Mouse (Mus musculus) spleen, postnatal 10 days (tissue): ENCODE results near the gene Lsamp.
"Not testable (repeated sequence)": the region's sequence is repeated elsewhere in the genome, so short reads cannot be mapped to it uniquely, and the experiment has no call there.

Experiments
- DNase-seq, 2 experiments: peaks; one replicate each; pipeline ENCODE4 v3.0.0; 2021 to 2022; ENCODE audit warnings: low spot score in 2 of 2

The Lsamp gene

DNA sequence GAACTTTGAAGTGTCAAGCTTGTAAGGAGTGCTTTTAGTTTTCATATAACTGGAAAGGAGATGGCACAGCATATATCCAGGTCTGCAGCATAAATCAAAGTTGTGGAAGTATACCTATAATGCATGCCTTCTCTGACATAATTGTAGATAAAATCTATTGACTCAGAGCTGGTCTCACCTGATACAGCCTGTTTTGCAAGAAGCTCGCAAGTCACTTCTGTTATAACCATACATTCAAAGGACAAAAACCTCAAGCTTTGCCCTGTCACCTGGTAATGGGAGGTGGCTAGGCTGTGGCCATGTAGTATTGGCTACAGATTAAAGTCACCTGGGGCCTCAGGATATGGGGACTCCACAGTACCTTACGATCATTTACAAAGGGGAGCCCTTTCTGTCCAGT is 507.4 kb downstream of the Lsamp start:
- DNase-seq, result no peak

DNA sequence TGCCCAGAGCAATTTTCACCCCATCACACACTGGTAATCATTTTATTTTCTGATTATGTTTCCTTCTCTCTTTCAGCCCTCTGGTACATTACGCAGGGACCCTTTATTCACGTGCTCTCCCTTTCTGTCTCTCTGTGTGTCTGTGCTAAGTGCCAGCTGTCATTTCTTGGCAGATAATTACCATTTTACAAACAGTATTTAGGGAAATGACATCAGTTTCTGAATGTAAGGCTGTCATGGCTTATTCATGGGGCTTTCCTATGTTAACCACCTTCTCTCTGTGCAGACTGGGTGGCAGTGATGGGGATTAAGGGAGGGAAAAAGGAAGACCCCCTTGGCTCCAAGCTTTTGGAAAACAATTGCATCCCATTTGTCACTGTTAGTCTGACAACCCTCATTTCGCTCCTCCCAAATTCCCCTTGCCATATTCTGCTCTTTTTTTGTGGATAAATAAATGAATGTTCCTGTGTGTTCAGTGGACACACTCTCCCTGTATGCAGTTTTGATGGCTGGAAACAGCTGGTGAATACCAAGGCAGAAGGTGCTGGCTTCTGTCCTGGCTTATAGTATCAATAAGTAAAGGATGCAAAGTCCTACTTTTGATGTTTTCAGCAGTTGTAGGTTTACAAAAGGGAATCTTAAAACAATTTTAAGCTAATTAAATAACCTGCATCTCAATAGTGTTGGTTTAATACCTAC is 520.2 kb downstream of the Lsamp start:
- DNase-seq, result no peak

DNA sequence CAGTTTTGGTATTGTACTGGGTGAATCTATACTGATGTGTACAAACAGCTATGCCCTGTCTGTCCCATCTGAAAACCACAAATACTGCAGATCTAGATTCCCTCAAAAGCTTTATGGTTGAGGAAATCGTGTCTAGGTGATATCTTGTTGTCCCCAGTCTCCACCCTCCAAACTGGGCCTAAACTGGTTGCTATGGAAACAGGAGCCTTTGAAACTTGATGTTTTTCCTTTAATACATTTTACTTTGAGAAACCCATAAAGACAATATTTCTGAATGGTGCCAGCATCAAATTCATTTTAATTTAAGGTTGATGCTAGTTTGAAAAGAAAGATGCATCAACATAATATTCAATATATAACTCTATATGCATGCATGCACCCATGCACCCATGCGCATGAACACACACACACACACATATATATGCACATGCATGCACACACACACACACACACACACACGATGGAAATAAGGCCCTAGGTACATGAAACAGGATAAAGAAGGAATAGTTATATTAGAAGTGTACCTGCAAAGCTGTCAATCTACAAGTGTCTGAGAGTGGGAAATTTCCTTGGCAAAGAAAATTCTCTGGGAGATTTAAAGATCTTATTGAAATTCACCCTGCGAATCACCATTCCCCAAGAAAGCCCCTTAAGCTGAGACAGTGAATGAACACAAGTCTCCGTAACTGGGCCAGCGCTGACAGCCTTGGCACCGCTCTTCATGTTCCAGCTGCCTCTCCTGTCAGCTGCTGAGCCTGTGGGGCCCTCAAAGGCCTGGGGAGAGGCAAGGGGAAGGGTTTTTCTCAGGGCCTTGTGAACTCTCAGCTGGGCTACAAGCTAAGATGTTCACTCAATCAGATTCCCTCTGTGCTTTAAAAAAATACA is 525.2 kb downstream of the Lsamp start:
- no peak for DNase-seq

DNA sequence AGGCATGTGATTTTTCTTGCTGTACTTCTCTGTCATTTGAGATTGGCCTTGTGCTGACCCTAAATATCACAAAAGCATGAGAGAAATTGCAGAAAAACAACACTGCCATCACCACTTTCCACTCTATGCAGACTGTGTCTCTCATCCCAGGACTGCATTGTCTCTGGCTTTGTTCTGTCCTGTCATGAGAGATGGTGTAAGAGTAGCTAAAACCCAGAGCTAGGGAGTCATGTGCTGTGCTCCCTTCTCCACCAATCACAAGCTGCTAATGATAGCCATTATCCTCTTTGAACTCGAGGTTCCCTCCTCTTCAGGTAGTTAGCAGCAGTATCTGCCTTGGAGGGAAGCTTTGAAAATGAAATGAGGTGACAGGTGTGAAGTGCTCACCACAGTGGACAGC is 552.6 kb downstream of the Lsamp start:
- no peak for DNase-seq

DNA sequence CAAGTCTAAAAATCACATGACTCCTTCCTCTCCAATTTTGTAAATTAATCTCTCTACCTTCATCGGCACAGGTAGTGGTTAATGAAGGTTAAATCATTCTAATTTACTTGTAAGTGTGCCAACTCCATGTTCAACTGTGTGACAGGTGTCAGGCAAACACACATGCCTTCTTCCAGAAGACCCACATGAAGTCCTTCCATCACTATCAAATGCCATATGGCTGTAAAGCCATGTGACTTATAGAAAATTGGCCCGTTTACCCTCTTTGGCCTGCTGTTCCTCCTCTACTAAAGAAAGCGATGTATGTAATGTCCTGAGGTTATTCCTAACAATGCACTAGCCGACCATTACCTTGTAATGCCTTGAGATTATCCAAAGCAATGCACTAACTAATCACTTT is 565.5 kb downstream of the Lsamp start:
- no peak for DNase-seq

DNA sequence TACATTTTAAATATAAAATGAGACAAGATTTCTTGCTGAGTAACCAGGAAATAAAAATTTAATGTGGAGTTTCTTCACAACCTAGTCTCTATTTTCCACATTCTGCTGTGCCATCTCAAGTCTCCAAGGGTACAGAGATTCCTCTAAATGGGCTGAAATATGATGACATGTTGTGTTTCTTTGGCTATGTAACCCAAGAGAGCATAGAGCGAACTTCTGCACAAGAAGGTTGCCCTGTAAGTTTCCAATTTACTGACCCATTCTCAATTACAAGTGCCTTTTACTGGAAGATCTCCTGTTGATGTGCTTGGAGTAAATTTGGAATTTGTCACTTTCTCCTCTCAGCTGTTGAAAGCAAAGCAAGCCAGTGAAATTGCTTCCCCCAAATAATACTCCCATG is 571.4 kb downstream of the Lsamp start:
- DNase-seq, result no peak

DNA sequence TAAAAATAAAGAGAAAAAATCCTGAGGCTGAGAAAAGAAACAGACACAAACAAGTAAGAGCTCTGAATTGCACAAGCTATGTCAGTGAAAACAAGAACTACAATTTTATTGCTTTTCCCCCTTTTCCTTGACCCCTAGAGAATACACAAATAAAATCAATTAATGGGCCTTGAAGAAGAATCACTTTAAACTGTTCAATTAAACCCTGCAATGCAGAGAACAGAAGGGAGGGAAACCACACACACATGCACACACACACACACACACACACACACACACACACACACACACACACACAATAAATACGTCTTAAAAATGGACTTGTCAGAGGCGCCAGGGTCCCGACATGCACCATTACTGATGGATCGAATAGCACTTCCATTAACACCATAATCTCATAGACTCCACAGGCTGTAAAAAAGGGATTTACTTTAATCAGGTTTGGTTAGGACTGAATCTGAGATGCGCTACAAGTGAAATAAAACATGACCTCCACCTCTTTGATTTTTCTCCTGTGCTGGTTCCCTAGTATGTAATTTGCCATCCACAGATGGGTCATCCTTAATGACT is 573.6 kb downstream of the Lsamp start:
- no peak for DNase-seq

DNA sequence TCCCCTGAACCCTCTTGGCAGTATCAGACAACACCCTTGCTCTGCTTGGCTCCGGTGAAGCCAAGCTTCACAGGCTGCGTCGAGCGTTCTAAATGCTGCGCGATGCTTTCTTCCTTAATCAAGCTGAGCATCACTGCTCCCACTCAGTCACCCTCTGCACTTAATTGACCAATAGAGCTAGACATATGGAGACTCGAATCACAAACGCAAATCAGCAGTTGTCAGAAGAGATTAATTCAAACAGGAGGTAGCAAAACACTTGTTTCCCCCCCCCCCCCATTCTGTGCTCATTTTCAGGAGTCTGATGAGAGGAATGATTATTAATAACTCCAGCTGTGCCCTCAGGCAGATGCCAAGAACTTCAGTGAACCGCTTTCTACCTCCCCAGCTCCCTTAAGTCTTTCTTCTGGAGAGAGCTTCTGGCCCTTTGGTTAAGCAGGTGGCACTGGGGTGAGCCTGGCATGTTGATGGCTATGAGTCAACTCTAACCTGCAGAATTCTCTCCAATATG is 583.3 kb downstream of the Lsamp start:
- no peak for DNase-seq

DNA sequence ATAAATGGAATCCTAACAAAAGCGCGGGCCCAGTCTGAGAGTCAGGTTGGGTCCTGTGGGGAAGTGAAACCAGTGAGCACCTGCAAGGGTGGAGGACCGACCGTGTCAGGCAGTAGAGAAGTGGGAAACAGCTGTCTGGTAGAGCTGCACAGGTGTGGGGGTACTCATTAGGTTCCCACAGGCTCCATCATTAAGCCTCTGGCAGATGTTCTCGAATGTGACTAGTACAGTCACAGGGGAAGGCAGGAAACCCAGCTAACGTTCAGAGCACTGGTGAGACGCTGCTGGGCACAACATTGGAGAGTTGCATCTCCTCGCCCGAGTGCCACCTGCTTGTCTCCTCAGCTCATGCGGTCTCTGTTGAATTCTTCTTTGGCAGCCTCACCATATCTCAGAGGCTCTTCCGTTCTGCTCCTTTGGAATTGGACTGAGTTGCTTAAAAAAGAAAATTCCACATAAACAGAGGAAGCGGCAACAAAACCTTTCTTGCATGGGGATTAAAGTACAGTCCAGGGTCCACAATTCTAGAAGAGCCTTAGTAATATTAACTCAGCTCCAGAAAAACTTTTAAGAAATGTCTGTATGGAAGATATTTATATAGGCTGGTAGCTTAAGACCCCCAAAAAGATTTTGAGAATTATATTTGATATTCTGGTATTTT is 588.1 kb downstream of the Lsamp start:
- DNase-seq, result no peak

DNA sequence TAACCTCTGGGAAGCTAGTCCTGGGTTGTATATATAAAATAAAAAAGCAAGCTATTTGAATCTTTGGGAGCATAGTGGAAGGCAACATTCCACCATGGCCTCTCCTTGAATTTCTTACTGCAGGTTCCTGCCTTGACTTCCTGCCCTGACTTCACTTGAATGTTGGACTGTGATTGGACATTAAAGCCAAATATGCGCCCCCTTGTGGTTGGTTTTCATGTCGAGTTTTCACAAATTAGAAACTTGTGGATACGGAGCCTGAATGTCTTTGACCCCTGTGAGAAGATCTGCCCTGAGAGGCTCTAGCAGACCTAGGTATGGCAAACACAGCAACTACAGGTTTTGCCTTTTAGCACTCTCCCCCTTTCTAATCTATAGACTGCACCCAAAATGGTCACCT is 597.9 kb downstream of the Lsamp start:
- no peak for DNase-seq

DNA sequence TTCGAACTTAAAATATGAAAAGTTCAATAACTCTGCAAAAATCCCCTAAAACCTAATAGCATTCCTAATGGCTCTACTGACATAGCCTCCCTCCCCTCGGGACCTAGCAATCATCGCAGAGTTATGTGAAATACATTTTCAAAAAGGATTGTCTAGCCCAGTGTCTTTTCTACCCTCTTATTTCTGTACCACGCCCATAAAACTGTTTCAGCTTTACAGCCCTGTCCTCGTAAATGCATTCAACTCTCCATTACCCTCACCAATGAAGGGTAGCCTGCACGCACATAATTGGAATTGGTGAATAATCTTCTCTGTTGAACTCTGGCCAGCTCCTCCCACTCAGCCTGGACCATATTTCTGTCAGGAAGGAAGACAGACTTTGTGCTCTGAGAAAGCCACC is 609.0 kb downstream of the Lsamp start:
- DNase-seq, result no peak

DNA sequence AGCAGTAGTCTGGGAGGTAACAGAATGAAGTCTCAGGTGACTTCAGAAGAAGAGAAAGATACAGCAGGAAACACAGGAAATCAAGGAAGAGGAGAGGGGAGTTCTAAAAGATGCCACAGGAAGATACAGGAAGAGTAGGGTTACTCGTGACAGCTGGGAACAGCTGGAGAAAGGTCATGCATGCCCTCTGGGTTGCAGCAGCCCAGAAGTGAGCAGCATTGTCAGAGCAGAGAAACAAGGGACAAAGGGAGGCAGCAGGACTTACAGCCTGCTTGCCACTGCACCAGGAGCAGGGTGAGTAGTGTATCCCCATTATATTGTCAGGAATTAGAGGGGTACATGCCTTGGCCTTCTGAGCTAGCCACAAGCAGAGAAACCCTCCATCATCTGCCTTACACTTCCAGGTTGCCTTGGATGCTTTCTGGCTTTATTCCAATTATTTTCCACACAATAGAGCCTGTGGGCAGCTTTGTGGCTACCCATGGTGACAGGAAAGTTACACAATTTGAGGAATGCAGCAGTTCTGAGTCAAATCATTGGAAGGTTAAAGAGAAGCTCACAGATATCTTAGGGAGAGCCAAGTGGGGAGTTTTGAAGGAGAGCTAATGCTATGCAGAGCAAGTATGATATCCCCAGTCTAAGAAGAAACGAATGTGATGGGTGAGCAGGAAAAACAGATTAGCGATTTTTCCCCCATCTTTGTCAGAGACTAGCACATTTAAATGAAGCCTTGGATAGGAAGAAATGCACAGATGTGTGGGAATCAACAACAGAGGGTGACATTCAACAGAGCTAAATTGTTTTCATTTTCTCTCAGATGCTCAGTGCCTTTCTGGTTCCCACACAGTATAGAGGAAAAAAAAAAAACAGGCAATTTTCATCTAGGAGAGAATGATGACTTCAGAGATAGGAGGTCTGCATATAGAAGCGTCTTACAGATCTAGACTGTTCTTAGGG is 617.5 kb downstream of the Lsamp start:
- DNase-seq, result no peak

DNA sequence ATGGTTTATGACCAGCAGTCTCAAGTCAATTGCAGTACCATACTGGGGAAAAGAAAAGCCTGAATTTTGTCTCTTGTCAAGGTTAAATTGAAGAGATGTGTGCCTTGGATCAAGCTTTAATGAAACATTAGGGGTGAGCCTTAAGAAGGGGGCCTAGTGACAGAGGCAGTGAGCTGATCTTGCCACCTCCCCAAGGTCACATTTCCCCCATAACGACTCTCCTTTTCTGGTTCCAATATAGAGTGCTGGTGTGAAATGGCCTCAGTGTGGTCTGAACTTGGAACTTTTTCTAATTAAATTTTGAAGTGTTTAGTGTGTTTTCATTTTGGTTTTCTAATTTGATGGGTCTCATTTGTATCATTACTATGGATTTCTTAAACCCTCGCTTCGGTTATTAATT is 623.3 kb downstream of the Lsamp start:
- DNase-seq, result no peak

DNA sequence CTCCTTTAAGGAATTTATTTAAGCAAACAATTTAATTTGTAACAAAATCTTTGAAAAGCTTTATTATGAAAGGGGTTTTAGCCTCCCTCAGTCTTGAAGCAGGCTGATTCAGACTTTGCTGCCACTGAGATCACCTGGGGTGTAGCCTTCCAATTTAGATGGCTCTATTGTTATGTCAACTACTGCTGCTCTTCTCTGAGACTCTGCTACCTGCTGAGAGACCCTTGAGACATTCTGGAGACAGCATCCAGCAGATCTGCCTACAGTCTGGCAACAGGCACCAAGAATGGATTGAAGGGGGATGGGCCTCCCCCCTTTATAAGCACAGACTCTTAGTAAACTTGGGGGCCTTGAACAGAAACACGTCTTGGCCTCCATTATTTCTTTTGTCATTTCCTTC is 632.5 kb downstream of the Lsamp start:
- DNase-seq, result not testable (repeated sequence)

DNA sequence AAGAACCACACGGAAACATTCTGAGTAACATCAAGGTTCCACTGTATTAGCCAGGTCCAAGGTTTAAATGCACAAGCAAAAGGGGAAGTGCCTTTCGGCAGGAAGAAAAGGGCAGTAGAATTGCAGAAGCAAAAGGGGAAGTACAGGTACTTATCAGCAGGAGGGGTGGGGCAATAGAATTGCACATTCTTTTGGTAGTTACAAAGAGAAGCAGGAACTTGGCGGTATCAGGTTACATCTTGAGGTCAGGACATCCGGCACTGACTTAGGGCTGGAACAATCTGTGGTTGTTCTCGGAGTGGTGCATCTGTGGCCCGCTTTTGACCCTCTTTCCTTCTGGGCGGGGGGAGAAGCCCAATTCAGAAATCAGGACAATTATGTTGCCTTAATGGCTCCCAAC is 636.9 kb downstream of the Lsamp start:
- not testable (repeated sequence) for DNase-seq

DNA sequence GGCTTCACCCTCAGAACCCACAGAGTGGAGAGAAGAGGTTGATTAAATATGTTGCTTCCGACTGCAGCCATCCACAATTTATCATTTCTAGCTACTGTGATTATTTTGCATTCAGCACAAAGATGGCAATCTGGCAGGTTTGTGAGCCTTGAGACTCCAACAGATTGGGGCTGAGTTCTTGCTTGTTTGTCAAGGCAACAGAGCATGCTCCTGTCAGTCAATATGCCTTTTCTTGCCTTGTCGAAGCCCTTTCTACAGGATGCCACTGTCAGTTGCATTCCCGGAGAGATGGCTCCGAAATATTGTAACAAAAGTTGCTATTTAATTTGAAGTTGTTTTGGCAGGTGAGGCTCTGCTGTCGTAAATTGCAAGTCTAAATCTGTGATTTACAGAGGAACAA is 643.0 kb downstream of the Lsamp start:
- DNase-seq, result no peak

DNA sequence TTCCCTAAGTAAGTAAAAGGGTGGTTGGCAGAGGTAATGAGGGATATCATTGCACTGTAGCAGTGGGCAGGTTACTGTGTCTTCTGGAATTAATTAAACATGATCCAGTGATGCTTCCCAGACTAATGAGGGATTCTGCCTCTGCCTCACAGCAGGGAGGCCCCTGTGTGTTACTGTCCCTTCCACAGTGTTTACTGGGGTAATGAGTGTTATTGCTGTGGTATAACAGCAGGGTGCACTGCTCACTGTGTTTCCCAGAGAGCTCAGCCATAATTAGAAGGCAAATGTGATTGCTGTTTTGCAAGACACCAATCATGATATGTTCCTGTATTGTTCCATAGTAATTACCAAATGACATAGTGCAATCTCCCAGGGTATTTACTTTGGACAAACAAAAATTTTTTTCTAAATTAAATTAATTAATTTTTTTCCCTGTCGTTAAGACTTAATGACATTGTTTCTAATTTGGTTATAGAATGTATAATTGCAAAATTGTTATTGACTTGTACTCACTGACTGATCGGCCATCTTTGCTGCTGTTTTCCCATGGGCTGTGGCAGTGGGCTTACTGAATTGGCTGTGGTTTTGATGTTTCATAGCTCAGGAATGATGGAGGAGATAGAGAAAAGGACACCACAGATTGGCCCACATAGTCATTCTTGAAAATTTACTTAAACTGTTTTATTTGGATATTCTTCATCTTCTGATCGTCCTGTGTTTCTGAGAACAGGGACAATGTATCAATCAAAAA is 655.6 kb downstream of the Lsamp start:
- no peak for DNase-seq

DNA sequence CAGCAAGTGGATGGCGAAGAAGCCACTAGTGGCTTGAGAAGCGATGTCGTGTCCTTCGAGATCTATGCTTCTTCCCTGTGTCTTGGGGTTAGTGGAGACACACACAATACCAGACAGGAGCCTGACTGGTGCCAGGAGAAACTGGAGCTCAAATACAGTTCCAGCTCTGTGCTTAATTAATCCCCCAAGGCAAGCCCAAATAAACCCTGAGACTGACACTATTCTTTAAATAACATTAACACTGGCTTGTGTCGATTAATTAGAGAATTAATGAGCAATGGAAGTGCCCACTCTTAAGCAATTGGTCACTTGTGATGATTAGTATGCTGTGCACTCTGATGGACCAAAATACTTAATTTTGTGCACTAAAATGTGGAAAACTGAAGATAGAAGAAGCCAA is 668.6 kb downstream of the Lsamp start:
- no peak for DNase-seq

DNA sequence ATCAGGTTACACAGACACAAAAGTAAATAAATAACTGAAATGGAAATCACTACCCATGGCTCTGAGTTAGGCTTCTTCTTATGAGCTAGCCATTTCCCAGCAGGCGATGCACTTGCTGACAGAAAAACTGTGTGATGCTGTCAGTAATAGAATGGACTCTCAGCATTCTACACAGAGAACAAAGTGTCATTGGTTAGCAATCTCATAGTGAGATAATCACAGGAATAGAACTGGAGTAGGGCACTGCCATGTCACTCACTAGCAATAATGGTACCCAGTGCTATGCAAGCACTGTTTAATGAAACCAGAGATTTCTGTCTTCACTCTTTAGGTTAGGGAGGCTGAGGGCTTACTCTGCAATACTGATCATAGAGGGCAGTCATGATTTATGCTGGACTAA is 669.3 kb downstream of the Lsamp start:
- DNase-seq, result no peak

DNA sequence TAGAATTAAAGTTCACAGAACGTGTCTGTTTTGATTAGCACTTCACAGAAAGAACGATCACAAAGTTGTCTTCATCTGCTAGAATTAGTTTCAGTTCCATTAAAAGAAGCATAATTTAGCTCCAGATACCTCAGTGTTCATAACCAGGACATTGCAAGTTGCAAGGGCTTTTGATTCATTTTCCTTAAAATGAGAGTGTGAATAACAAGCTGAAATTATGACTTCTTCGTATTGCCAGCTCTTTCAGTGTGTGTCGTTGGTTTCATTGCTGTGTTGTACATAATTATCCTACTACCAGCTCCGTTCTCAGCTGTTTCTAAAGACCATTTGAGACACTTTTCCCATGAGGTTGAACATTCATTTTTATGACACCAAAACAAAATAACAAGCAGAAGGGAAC is 672.2 kb downstream of the Lsamp start:
- no peak for DNase-seq
